Mouse (Mus musculus): ENCODE results near the gene Ctla4.

- TF ChIP-seq GATA1 (IDR thresholded peaks at IDR 0.05; ENCODE audit: borderline replicate concordance, low read length) (no peak), FLI1 (IDR thresholded peaks at IDR 0.05; ENCODE audit: low read length) (no peak)
Observed at GRCm38 (mm10) chr1:60899244-60899643, 12.4 kb downstream of the Ctla4 start.
